Mouse (Mus musculus) lung, postnatal 14 days (tissue): ENCODE results near the gene Gm49384.
"Not testable (repeated sequence)": the region's sequence is repeated elsewhere in the genome, so short reads cannot be mapped to it uniquely, and the experiment has no call there.

ENCODE experiments used
- DNase-seq: peaks from one replicate; pipeline ENCODE4 v3.0.0; 2021

Gene Gm49384

GRCm38 (mm10) chr12:69166861-69167581, 37.0 kb downstream of the Gm49384 start:
- not testable (repeated sequence) for DNase-seq

GRCm38 (mm10) chr12:69164904-69165303, 39.2 kb downstream of the Gm49384 start:
- no peak for DNase-seq

GRCm38 (mm10) chr12:69163586-69163985, 40.5 kb downstream of the Gm49384 start:
- not testable (repeated sequence) for DNase-seq

GRCm38 (mm10) chr12:69160677-69161076, 43.4 kb downstream of the Gm49384 start:
- not testable (repeated sequence) for DNase-seq

GRCm38 (mm10) chr12:69159578-69159940, 44.5 kb downstream of the Gm49384 start:
- no peak for DNase-seq

- peak; percentile 97 for DNase-seq
These were observed 45.1 kb downstream of the Gm49384 start, which contains the start of gene Rps29 for GRCm38 (mm10) chr12:69158765-69159577. TSS of gene Rps29 (minus strand) at chr12:69159186.

- no peak for DNase-seq
These were observed 45.7 kb downstream of the Gm49384 start for GRCm38 (mm10) chr12:69158366-69158764.

GRCm38 (mm10) chr12:69157107-69157506, 47.0 kb downstream of the Gm49384 start:
- no peak for DNase-seq

- no peak for DNase-seq
These were observed 47.6 kb downstream of the Gm49384 start for GRCm38 (mm10) chr12:69156436-69156835.

GRCm38 (mm10) chr12:69155923-69156322, 48.1 kb downstream of the Gm49384 start:
- no peak for DNase-seq

- no peak for DNase-seq
These were observed 54.0 kb downstream of the Gm49384 start for GRCm38 (mm10) chr12:69150049-69150448.

- no peak for DNase-seq
These were observed 56.8 kb downstream of the Gm49384 start for GRCm38 (mm10) chr12:69147166-69147735.

- no peak for DNase-seq
These were observed 60.6 kb downstream of the Gm49384 start for GRCm38 (mm10) chr12:69143460-69143859.

GRCm38 (mm10) chr12:69139841-69140240, 64.2 kb downstream of the Gm49384 start:
- DNase-seq = no peak
